Mouse (Mus musculus) left cerebral cortex, postnatal 10 days (tissue): Measurements from ENCODE around the gene Mad1l1. TPM values are rescaled to one million over a fixed set of nuclear protein-coding genes. Genes with fewer than 3 reads are reported as not detected.
A peak's percentile ranks its signal among the peaks of the same experiment; 100 is the strongest.
"Not testable (repeated sequence)": the region's sequence is repeated elsewhere in the genome, so short reads cannot be mapped to it uniquely, and the experiment has no call there.

Source experiments
- DNase-seq, 2 experiments: peaks; one replicate each; pipeline ENCODE4 v3.0.0; 2021 to 2022; ENCODE audit warnings: low spot score in 2 of 2, mixed read lengths in 1 of 2; ENCODE audit errors: extremely low spot score in 1 of 2
- intact Hi-C: fragments of 180-260 bp; cut with DNase I; formaldehyde crosslinking; loops from one replicate; pipeline ENCODE4 v1.15.1; 2025
- total RNA-seq, 2 experiments: library from RNA; stranded (reverse); gene quantifications; 2 replicates each; pipeline ENCODE4 v1.2.3; 2021

The Mad1l1 gene
- total RNA-seq, 2 experiments from 2014 or later, result 23.8 to 24.4 TPM

GRCm38 (mm10) chr5:140010405-140010804, 310.9 kb downstream of the Mad1l1 start:
- DNase-seq, result no peak

GRCm38 (mm10) chr5:140009083-140009655, 312.2 kb downstream of the Mad1l1 start:
- DNase-seq, result no peak
- intact Hi-C loops, result no loop called here

More at GRCm38 (mm10) chr5:140010405-140010804, 310.9 kb downstream of the Mad1l1 start:
- intact Hi-C loops, result no loop called here

- DNase-seq, result no peak
- intact Hi-C loops, result no loop called here
These were observed 312.9 kb downstream of the Mad1l1 start for GRCm38 (mm10) chr5:140008523-140008806.

GRCm38 (mm10) chr5:140007656-140008522, 313.5 kb downstream of the Mad1l1 start:
- no peak for DNase-seq
- intact Hi-C loops, result no loop called here

- intact Hi-C loops, result no loop called here
- DNase-seq, result no peak
These were observed 314.5 kb downstream of the Mad1l1 start for GRCm38 (mm10) chr5:140006861-140007260.

- intact Hi-C loops, result no loop called here
- DNase-seq, result no peak
These were observed 318.8 kb downstream of the Mad1l1 start for GRCm38 (mm10) chr5:140002541-140002940.

- intact Hi-C loops, result no loop called here
- no peak for DNase-seq
These were observed 322.4 kb downstream of the Mad1l1 start for GRCm38 (mm10) chr5:139998916-139999315.

- peak in 1 of 2 experiments; percentile 52 for DNase-seq
- intact Hi-C loops, result not testable (repeated sequence)
These were observed 323.0 kb downstream of the Mad1l1 start for GRCm38 (mm10) chr5:139998321-139998720.

- DNase-seq, result no peak
These were observed 329.8 kb downstream of the Mad1l1 start for GRCm38 (mm10) chr5:139991531-139991930.

GRCm38 (mm10) chr5:139985073-139985746, 336.1 kb downstream of the Mad1l1 start:
- intact Hi-C loops, result no loop called here

More at GRCm38 (mm10) chr5:139991531-139991930, 329.8 kb downstream of the Mad1l1 start:
- intact Hi-C loops, result no loop called here

GRCm38 (mm10) chr5:139981976-139982375, 339.4 kb downstream of the Mad1l1 start:
- intact Hi-C loops, result no loop called here

More at GRCm38 (mm10) chr5:139985073-139985746, 336.1 kb downstream of the Mad1l1 start:
- no peak for DNase-seq

GRCm38 (mm10) chr5:139979371-139979770, 342.0 kb downstream of the Mad1l1 start:
- intact Hi-C loops, result no loop called here
- DNase-seq, result peak in 1 of 2 experiments; percentile 53

More at GRCm38 (mm10) chr5:139981976-139982375, 339.4 kb downstream of the Mad1l1 start:
- DNase-seq, result no peak

- DNase-seq, result peak in 1 of 2 experiments; percentile 41
- intact Hi-C loops, result no loop called here
These were observed 342.7 kb downstream of the Mad1l1 start for GRCm38 (mm10) chr5:139978525-139979276.

GRCm38 (mm10) chr5:139977476-139977875, 343.9 kb downstream of the Mad1l1 start:
- intact Hi-C loops, result no loop called here
- DNase-seq, result no peak

GRCm38 (mm10) chr5:139976584-139976983, 344.8 kb downstream of the Mad1l1 start:
- no peak for DNase-seq
- intact Hi-C loops, result no loop called here

GRCm38 (mm10) chr5:139970186-139970631, 351.1 kb downstream of the Mad1l1 start:
- intact Hi-C loops, result no loop called here
- peak in 1 of 2 experiments; percentile 46 for DNase-seq

GRCm38 (mm10) chr5:139969151-139969948, 352.0 kb downstream of the Mad1l1 start:
- DNase-seq, result no peak
- intact Hi-C loops, result no loop called here

GRCm38 (mm10) chr5:139965596-139965995, 355.8 kb downstream of the Mad1l1 start:
- DNase-seq, result peak in 1 of 2 experiments; percentile 49
- intact Hi-C loops, result no loop called here
